Mouse (Mus musculus) spleen, postnatal 4 days (tissue): ENCODE data around the gene B4galnt1.
"Not testable (repeated sequence)": the region's sequence is repeated elsewhere in the genome, so short reads cannot be mapped to it uniquely, and the experiment has no call there.

ENCODE experiments used
- DNase-seq, 2 experiments: peaks; one replicate each; pipeline ENCODE4 v3.0.0; 2022; ENCODE audit warnings: low spot score in 2 of 2

B4galnt1 gene

DNA sequence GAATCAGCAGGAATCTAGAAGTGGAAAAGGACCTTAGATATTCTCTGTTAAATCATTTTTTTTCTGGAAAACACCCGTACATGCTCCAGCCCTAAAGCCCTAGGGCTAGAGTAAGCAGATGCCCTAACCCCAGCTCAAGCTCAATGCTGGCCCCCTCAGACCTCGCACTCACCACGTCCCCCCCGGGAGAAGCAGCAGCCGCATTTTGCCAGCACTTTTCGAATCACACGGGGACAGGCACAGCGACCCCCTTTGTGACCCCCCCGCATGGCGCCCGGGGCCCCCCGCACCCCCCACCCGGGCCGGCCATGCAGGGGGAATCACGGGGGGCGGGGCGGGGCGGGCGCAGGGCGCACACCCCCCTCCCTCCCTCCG is 23.0 kb downstream of the B4galnt1 start:
- no peak for DNase-seq

DNA sequence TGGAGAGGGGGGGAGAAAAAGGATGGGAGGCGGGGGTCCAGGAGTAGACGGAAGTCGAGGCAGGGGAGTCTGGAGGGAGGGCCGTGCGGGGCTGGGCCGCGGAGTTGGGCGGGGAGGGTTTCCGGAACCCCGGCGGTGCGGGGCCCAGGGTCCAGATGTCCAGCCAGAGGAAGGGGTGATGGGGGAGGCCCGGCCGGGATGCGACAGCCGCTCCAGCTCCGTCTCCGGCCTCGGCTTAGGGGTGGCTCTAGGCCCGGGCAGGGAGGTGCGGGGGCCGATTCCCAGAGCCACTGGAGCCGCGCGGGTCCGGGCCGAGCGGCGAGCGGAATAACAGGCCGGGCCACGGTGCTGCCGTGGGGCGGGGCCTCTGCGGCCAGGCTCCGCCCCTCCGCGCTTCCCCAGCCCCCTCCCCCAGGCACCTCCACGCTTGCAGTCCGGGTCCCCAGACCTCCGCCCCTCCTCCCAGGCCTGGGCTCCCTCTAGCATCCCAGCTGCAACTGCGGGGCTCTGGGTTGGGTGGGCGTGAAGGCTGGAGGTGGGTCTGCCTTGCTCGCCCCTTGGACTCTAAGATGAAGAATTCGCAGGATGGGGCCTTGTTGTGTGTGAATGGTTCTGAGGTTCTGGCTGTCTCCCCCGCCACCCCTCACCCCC is 23.6 kb downstream of the B4galnt1 start:
- peak in 1 of 2 experiments; percentile 39 for DNase-seq

DNA sequence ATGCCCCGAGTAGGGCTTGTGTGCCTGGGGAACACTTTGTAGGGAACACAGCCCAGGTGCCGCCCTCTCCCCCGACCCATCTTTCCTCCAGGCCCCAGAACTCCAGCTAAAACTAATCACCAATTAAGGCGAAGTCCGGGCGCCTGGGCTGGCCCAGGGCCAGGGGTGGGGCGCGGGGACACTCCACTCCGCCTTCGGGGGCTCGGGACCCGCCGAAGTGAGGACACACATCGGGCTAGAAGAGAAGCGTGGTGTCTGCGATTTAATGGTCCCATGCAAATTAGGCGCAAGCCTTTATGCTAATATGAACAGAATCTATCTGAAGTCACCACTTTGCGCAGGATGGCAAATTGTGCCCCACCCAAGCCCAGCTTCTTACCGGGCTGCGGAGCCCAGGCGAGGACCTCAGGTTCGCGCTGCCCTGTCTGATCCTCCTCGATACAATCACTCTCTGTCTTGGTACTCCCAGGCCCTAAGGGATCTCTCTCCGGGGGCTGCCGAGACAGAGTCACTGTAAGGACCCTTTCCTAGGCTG is 24.2 kb downstream of the B4galnt1 start:
- peak; percentile 58 to 82 for DNase-seq

DNA sequence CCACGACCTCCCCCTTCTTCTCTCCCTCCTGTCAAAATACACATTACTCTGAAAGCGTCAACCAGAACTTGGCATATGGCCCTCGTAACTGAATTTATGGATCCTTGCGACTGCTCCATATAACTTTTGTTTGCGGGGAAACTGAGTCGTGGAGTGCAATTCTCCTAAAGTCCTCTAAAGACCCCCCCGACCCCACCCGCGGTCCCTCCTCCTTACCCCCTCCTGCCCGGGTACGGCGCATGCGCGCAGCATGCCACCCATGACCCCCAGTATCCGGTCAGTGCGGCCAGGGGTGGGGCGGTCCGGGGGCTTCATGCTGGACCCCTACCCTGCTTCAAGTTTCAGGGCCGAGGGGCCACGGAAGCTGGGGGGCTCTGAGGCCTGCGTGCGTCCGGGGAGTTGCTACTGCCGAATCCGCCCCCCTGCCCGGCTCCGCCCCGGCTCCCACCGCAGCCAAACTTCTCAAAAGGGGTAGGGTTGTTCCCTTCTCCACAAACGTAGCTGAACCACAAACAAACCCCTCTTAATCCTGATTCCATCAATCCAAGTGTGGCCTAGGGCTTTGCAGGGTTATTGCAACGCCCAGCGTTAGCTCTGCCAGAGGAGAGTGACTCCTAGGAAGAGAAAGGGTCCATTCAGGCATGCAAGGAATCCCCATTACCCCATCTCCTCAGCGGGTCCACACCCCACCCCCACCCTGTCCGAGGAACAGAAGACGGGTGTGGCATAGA is 24.8 kb downstream of the B4galnt1 start, which contains the start of gene Arhgef25:
Gene Arhgef25 (minus strand): TSS at position 433 of the 731 bp plus-strand sequence.
- peak in 1 of 2 experiments; percentile 39 for DNase-seq

DNA sequence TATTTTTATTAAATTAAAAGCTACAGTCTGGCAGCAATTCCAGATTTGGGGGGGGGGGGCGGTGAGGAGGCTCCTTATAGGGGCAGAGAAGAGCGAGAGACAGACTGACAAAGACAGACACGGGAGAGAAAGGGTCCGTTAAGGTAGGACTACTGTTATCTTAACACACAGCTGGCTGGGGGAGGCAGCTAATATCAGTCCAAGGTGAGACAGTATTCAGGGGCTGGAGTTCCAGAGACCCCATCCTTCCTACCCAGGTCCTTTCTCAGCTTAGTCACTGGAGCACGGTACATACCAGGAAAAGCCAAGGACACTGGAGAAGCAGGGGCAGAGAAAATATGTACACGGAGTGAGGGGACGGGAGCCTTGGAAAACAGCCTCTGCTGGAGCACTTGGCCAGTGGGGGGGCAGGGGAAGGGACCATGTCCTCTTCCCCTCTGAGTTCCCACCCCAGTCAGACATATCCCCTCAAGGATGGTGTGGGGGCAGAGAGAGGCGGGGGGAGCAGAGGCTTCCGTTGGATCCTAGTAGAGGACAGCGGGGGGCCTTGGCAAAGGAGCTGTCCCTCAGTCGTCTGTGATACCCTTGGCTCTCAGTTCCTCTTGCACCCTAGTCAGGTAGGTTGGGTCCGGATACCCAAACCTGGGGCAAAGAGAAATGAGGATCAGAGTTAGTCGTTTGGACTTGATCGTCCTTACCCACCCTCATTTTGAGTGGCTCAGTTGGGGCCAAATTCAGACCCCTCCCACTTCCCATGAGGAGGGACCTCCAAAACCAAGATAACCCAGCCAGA is 25.6 kb downstream of the B4galnt1 start:
- DNase-seq, result no peak

DNA sequence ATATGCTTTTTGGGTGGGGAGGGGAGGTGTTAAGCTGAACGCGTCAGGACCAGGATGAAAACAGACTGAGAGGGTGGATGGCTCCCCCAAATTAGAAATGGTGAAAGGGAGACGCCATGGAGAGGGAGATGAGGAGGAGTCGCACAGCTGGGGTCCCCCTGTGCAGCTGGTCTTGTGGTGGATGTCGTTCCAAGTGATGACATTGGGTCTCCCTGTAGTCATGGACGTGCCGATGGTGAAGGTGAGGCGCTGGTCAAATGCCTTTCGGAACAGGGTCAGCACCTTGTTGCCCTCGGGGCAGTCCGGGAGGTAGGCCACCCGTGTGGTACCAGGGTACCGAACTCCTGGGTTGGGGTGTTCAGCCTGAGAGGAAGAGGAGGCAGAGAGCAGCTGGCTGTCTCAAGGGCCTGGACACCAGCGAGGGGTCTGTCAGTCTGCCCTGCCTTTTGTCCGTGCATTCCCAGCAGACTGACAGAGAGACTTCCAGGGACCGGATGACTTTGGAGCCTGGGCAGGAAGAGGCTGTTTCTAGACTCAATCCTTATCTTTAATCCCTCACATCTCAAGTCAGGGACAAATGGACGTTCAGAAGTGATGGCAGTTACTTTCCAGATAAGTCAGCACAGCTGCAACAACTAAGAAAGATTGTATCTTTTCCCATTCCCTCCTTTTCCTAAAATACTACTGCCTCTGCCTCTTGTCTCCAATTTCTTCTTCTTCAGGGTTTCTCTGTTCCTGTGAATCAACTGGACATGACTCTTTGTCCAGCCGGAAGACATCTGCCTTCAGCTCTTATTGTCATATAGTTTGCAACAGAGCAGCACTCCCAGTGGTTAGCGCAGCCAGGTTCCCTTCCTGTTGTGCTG is 26.4 kb downstream of the B4galnt1 start:
- DNase-seq, result no peak

DNA sequence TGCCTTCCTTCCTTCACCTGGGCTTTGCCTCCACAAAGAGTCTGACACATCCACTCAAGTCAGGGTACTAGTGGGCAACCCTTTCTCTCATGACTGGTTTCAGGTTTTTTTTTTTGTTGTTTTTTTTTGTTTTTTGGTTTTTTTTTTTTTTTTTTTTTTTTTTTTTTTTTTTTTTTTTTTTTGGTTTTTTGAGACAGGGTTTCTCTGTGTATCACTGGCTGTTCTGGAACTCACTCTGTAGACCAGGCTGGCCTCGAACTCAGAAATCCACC is 27.0 kb downstream of the B4galnt1 start:
- DNase-seq, result not testable (repeated sequence)

DNA sequence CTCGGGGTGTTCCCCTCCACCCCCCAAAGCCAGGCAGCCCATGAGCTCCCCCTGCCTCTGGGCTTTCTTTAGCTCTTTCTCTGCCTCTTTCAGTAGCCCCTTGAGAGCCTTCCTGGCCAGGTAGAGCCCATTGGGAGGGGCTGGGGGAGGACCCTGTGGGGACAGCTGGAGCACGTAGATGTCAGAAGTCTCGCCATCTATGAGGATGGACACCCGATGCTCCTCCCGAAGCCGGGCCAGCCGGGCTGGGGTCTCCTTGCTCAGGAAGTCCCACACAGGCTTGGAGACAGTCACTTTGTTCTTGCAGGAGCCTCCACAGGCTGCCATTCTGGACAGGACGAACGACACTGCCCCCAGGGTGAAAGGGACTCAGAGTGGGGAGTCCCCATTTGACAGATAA is 28.0 kb downstream of the B4galnt1 start:
- DNase-seq, result no peak

DNA sequence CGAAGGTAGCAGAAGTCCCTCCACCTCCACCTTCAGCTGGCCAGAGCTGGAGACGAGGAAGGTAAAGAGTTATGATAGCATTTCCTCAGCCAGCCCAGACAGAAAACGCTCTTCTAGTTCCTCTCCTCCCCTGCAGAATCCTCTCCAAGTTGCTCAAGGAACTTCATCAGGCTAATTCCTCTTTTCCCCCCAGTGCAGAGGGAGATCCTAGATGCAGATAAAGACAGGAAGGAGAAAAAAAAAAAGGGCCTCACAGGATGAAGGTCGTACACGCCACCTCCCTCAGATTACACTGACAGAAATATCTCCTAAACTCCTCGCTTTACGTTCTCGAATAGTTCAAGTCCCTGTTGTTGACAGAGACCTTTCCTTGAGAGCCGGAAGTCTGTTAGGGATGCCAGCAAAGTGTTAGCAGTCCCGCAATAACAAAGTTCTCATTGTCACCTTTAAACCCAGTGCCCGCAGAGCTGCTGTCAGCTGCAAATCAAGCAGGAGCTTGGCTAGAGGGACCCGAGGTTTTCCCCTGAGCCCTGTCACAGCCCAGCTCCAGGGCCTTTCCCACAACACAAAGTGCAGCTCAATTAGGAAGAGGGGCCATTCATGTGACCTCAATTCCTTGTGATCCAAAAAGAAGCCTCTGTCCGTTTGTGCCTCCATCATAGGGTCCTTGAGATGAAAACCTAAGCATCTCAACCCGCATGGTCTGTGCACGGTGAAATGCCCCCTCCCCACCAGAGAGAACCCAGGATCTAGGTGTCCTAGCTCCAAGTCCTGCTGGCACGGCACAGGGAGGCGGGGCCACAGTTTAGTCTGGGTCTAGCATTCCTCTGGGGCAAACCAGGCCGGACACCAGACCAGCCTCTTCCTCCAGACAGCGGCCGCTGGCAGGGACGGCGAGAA is 29.7 kb downstream of the B4galnt1 start:
- DNase-seq, result peak; percentile 61 to 82

DNA sequence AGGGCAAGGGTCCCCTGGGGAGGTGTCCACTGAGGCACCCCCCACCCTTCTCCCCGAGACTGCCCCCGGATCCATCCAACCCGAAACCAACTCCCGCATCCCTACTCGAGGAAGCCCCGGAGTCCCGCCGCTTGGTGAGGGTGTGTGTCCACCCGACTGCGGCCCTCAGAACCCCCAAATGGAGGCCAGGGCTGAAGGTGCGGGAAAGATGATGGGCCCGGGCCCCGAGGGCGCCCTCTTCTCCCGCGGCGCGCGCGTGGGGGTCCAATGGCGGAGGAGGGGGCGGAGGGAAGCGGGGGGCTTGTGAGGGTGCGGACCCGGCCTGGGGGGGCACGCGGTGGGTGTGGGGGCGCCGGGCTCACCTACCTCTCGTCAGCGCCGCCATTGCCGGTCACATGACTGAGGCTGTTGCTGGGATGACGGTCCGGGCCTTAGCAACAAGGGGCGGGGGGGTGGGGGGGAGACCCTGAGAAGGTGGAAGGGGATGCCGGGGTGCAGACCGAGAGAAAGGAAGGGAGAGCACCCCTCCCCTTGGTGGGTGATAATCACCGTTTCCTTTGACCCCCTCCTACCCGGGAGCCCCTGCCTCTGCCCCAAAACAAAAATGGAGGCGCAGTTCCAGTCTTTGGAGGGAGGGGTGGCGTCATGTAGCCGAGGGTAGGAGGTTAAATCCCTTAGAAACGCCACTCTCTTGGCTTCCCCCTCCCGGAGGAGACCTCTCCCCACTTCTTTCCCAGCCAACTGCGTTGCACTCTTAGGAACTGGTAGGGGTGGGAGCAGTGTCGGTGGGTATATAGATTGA is 30.5 kb downstream of the B4galnt1 start, which contains the start of gene Dtx3:
Gene Dtx3 (minus strand): TSS at position 401 of the 802 bp plus-strand sequence.
- DNase-seq, result peak in 1 of 2 experiments; percentile 73

DNA sequence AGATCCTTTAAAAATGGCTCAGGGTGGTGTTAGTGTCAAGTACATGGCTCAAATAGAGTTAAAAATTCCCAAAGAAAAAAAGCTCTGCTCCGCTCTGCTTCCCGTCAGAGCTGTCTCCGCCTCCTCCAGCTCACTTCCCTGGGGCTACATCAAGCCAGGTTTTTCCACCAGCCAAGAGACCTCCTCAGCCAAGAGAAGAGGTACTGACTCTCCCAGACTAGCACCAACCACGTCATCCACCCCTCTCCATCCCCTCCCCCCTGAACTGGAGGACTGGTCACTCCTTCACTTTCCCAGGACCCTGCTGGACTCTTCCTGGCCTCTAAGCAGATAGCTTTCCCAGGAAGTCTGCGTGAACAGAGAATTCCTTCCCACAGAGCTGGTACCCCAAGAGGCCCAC is 31.4 kb downstream of the B4galnt1 start:
- DNase-seq, result peak in 1 of 2 experiments; percentile 59

DNA sequence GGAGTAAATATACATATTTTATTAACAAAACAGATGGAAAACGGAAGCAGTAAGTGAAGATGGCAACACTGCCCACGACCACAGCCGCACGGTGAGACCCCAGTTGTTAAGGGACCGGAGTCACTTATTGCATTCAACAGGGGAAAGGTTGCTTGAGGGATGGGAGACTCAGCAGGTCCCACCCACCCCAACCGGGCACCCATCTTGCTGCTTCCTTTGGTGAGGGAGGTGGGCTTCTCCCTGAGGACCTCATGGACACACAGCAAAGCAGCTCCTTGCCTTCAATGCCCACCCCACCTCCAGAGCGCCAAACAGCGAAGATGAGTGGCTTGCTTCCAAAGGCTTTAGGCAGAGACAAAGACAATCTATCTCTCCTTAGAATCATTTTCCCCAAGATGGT is 32.1 kb downstream of the B4galnt1 start:
- DNase-seq, result peak in 1 of 2 experiments; percentile 60

DNA sequence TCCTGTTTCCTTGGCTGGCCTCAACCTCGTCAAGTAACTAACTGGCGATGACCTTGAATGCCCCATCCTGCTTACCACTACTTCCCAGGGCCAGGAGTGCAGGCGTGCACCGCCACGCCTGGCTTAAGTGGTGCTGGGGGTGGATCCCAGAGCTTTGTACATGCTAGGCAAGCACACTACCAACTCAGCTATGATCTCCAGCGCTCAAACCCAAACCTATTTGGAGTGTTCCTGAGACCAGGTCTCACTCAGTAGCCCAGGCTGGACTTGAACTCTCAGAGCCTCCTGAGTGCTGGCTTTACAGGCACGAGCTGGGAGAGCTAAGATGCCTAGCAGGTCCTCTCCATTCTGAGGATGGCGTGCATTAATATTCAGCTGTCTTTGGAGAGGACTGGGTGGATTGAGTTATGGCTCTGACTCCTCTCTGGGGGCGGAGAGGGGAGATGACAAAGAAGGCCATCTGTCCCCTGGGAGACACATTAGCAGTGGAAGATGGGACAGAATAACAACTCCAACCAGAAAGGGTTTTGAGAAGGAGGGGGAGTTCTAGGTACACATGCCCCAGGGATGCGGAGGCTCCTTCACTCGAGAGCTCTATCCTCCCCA is 32.6 kb downstream of the B4galnt1 start:
- peak in 1 of 2 experiments; percentile 55 for DNase-seq

DNA sequence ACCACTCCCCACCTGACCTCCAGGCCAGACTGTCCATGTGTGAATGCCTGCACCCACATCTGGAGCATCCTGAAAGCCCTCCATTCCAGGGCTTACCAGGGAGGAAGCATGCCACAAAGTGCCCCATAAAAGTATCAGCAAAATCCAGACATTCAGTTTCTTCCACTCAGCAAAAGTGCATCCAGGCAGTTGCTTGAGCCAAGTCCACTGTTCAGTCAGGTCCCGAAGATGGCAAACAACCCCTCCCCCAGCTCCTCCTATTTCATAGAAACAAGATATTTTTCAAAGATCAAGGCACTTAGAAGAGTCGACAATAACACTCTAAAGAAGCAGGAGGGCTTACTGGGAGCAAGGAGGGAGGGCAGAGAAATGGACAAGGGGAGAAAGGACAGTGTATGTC is 33.5 kb downstream of the B4galnt1 start:
- no peak for DNase-seq

DNA sequence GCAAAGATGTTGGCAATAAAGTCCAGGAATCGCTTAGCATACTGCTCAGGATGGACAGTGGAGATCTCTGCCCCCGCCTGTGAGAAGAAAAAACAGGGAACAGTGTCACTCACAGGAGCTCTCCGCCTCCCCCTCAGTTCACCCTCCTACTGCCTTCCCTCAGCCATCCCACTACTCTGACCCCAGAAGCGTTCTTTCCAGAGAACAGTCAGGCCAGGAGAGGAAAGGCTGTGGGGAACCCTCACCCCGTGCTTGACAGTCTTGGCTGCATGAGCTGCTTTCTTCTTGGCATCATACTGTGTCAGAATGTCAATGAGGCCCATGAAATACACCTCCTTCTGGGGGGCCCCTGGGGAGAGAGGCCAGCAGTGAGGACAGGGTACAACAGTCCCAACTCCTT is 34.0 kb downstream of the B4galnt1 start:
- DNase-seq, result peak in 1 of 2 experiments; percentile 61

DNA sequence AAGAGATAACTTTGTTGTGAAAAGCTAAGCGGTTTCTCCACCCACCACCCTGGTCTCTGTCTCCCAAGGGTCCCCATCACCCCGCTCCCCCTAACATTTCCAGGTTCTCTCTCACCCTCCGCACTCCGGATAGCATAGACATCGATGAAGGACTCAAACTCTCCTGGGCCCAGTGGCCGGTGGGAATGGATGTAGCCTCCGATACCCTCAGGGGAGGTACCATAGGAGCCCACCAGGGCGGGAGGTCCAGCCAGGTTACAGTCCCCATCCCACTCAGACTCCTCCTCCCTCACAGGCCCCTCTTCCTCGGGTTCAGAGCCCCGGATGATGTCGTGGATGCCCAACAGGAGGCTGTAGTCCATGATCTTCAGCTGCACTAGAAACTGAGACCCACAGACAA is 34.4 kb downstream of the B4galnt1 start:
- peak in 1 of 2 experiments; percentile 57 for DNase-seq

DNA sequence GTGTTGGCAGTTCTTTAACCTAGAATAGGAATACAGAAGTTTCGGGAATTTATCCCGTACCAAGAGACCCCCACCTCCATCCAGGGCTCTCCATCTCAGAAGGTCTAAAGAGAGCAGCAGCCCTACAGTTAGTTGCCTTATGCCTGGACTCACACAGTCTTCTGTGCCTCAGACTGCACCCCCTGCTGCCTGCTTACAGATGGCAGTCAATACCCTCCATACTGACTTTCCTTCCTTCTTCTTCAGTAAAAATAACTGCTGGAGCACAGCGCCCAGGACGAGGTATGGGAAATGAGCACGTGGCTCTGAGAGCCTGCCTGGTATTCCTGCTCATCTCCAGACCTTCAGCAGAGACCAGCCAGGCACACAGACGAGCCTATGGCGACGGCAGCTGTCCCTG is 35.3 kb downstream of the B4galnt1 start:
- peak in 1 of 2 experiments; percentile 52 for DNase-seq

DNA sequence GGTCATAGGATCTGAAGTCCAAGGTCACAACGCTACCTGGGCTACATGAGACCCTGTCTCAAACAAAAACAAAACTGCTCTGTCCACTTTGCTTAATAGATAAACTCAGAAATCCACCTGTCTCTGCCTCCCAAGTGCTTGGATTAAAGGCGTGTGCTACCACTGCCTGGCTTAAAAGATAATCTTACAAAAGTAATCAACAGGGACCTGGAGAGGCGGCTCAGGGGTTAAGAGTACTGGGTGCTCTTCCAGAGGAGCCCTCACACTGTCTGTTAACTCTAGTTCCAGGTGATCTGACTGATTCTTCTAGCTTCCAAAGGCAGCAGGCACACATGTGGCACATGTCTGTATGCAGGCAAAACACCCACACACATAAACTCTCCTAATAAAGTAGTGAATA is 38.1 kb downstream of the B4galnt1 start:
- no peak for DNase-seq

DNA sequence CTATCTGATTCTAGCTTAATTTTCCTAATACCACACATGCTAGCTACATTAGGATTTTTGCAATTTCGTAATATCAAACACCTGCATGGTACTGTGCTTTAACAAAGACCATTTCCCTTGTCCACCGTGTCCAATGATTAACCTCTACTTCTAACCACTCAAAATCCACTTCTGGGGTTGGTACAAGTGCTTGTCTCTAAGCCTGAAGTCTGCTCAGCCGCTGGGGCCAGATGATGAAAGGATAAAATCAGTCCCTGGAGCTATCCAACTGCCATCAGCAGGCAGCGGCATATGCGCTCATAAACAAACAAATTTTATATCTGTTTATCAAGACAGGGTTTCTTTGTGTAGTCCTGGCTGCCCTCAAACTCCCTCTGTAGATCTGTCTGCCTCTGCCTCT is 39.6 kb downstream of the B4galnt1 start:
- no peak for DNase-seq
